Mouse (Mus musculus): Measurements from ENCODE around the gene Ulk1.
"Not testable (repeated sequence)": the region's sequence is repeated elsewhere in the genome, so short reads cannot be mapped to it uniquely, and the experiment has no call there.

Gene Ulk1

GRCm38 (mm10) chr5:110804012-110804743, 5.7 kb downstream of the Ulk1 start:
- DNase-seq (ENCODE audit: low spot score), result no peak

GRCm38 (mm10) chr5:110802809-110803208, 7.1 kb downstream of the Ulk1 start:
- DNase-seq (ENCODE audit: low spot score), result no peak

- DNase-seq (ENCODE audit: low spot score), result no peak
Measured at GRCm38 (mm10) chr5:110802186-110802585, 7.7 kb downstream of the Ulk1 start.

- no peak for DNase-seq (ENCODE audit: low spot score)
Measured at GRCm38 (mm10) chr5:110801036-110801624, 8.8 kb downstream of the Ulk1 start.

- DNase-seq (ENCODE audit: low spot score), result peak; percentile 67
Measured at GRCm38 (mm10) chr5:110797696-110798095, 12.2 kb downstream of the Ulk1 start.

GRCm38 (mm10) chr5:110794363-110794762, 15.5 kb downstream of the Ulk1 start:
- no peak for DNase-seq (ENCODE audit: low spot score)

GRCm38 (mm10) chr5:110788684-110789083, 21.2 kb downstream of the Ulk1 start:
- peak; percentile 62 for DNase-seq (ENCODE audit: low spot score)

GRCm38 (mm10) chr5:110786081-110786835, 23.6 kb downstream of the Ulk1 start:
- no peak for DNase-seq (ENCODE audit: low spot score)

GRCm38 (mm10) chr5:110783150-110783549, 26.7 kb downstream of the Ulk1 start:
- DNase-seq (ENCODE audit: low spot score), result no peak

GRCm38 (mm10) chr5:110781529-110782238, 28.2 kb downstream of the Ulk1 start:
- DNase-seq (ENCODE audit: low spot score), result no peak

- DNase-seq (ENCODE audit: low spot score), result no peak
Measured at GRCm38 (mm10) chr5:110780761-110781528, 29.0 kb downstream of the Ulk1 start.

- DNase-seq (ENCODE audit: low spot score), result peak; percentile 94
Measured at GRCm38 (mm10) chr5:110779998-110780760, 29.7 kb downstream of the Ulk1 start, which contains the start of gene Pus1. Pus1 (minus strand) TSS chr5:110780659.

- DNase-seq (ENCODE audit: low spot score), result no peak
Measured at GRCm38 (mm10) chr5:110779276-110779997, 30.5 kb downstream of the Ulk1 start.

GRCm38 (mm10) chr5:110778263-110778662, 31.6 kb downstream of the Ulk1 start:
- no peak for DNase-seq (ENCODE audit: low spot score)

- no peak for DNase-seq (ENCODE audit: low spot score)
Measured at GRCm38 (mm10) chr5:110776141-110776540, 33.8 kb downstream of the Ulk1 start.

- no peak for DNase-seq (ENCODE audit: low spot score)
Measured at GRCm38 (mm10) chr5:110774511-110774910, 35.4 kb downstream of the Ulk1 start.

- DNase-seq (ENCODE audit: low spot score), result not testable (repeated sequence)
Measured at GRCm38 (mm10) chr5:110772945-110773344, 37.0 kb downstream of the Ulk1 start.

GRCm38 (mm10) chr5:110770448-110771158, 39.3 kb downstream of the Ulk1 start, which contains the start of gene Ep400:
Ep400 (minus strand) TSS chr5:110770717.
- peak; percentile 99 for DNase-seq (ENCODE audit: low spot score)

GRCm38 (mm10) chr5:110770031-110770445, 39.9 kb downstream of the Ulk1 start:
- DNase-seq (ENCODE audit: low spot score), result no peak
